Mouse (Mus musculus): ENCODE results near the gene Fmo4. TPM values are rescaled to one million over a fixed set of nuclear protein-coding genes. Genes with fewer than 3 reads are reported as not detected.

Gene Fmo4
- total and polyA plus RNA-seq, 3 experiments = 0.08 to 0.20 TPM; not detected in 1

DNA sequence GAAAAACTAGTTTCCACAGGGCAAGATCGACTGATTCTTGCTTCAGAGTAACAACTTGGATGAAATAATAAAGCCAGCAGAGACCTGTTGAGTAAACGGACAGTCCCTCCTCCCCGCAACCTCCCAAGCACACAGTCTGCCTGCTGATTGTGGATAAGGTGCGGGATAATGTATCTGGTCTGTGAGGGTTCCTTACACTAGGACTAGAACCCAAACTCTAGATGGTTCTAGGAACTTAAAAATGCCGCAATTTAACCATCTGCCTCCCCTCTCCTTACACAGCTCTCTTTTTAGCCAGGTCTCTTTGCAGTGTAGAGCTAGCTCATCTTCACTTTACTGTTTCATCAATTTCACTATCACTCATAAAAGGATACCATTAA is 18.8 kb upstream of the Fmo4 start:
- DNase-seq = no peak
- intact Hi-C loops (cut with DNase I) = no loop called here
- H3K36me3 ChIP-seq (ENCODE audit: control insufficient read depth, insufficient read depth, low read length) = peaks cover 7% of the 10 kb centered on the region
- no peak overlapping the region for H3K9ac ChIP-seq (ENCODE audit: low read depth, low read length)
- no peak overlapping the region for H3K4me3 ChIP-seq
- no peaks in the 10 kb centered on the region for H3K4me1 ChIP-seq (ENCODE audit: control insufficient read depth, insufficient read depth, low read length)
- TF ChIP-seq EP300 (IDR thresholded peaks at IDR 0.05; ENCODE audit: insufficient read depth, low read depth, low read length) (no peak), POLR2A (IDR thresholded peaks at IDR 0.05; ENCODE audit: insufficient read depth, low read depth, low read length) (no peak), CTCF (IDR thresholded peaks at IDR 0.05) (no peak)
- WGBS = 72% methylated on average over 5 of the region's 5 CpGs
- no peaks in the 10 kb centered on the region for H3K79me2 ChIP-seq (replicated peaks; ENCODE audit: control insufficient read depth, insufficient read depth, low read length)
- H3K27me3 ChIP-seq (ENCODE audit: control insufficient read depth, insufficient read depth, low read length) = no peaks in the 10 kb centered on the region
- H3K27ac ChIP-seq = no peak overlapping the region

DNA sequence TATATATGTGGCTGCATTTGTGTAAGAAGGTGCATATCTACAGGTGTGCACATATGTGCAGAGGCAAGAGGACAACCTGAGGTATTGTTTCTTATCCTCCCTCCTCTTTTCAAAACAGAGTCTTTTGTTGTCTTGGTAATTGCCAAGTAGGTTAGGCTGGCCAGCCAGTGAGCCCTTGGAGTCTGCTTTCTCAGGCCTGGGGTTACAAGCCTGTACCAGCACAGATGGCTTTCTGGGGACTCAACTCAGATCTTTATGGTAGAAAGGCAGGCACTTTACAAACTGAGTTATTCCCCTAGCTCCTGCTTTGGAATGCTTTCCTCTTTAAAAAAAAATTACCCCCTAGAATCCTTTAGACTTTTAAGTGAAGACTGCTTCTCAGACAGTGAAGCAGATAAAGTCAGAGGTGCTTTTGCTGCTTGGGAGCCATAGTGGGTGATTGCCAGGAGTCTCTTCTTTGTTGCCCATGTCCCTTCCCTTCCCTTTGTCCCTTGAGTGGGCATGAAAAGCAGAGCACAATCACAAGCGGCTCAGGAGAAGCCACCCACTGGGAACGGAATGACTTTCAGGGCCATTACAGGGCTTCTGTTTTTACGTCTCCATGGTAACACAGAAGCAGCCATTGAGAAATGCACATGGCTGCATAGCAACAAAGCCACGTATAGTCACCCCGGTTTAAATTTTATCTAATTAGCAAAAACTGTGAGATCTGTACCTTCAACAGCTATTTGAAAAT is 18.2 kb upstream of the Fmo4 start:
- no peak for TF ChIP-seq CTCF (IDR thresholded peaks at IDR 0.05)
- no peak for TF ChIP-seq EP300 (IDR thresholded peaks at IDR 0.05; ENCODE audit: insufficient read depth, low read depth, low read length)
- TF ChIP-seq POLR2A (IDR thresholded peaks at IDR 0.05; ENCODE audit: insufficient read depth, low read depth, low read length) = no peak
- no peaks in the 10 kb centered on the region for H3K4me1 ChIP-seq (ENCODE audit: control insufficient read depth, insufficient read depth, low read length)
- 35% methylated on average over 5 of the region's 5 CpGs for WGBS

DNA sequence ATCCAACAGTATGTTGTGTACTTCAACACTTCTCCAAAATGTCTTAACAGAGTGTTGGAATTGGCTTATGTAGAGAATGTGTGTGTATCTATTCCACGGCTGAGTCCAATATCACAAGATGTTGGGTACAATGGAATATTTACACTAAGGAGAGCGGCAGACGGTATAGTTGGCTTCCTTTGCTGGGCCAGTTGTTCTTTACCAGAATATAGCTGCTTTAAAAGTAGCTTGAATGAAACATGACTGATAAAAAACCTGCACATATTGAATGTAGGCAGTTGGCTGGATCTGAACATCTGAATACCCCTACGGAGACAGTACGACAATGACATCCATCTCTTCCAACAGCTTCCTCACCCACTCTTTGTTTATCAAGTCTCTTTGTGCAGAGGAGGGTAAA is 5.5 kb upstream of the Fmo4 start:
- Histone ChIP-seq H3K4me1 (ENCODE audit: control insufficient read depth, insufficient read depth, low read length) (no peaks in the 10 kb centered on the region), H3K9ac (ENCODE audit: low read depth, low read length) (no peak overlapping the region), H3K27me3 (ENCODE audit: control insufficient read depth, insufficient read depth, low read length) (no peaks in the 10 kb centered on the region), H3K4me3 (no peak overlapping the region), H3K79me2 (replicated peaks; ENCODE audit: control insufficient read depth, insufficient read depth, low read length) (no peaks in the 10 kb centered on the region), H3K36me3 (ENCODE audit: control insufficient read depth, insufficient read depth, low read length) (no peaks in the 10 kb centered on the region), H3K27ac (no peak overlapping the region)
- DNase-seq = no peak
- TF ChIP-seq EP300 (IDR thresholded peaks at IDR 0.05; ENCODE audit: insufficient read depth, low read depth, low read length) (no peak), CTCF (IDR thresholded peaks at IDR 0.05) (no peak), POLR2A (IDR thresholded peaks at IDR 0.05; ENCODE audit: insufficient read depth, low read depth, low read length) (no peak)
- intact Hi-C loops (cut with DNase I) = loop anchor here (5.0 kb wide), 2 partner anchors 68 to 238 kb away; no protein-coding TSS in a partner anchor
- WGBS = 92% methylated on average over 5 of the region's 5 CpGs

More for the DNA sequence above, 18.2 kb upstream of the Fmo4 start:
- H3K4me3 ChIP-seq = no peak overlapping the region
- intact Hi-C loops (cut with DNase I) = no loop called here
- H3K79me2 ChIP-seq (replicated peaks; ENCODE audit: control insufficient read depth, insufficient read depth, low read length) = no peaks in the 10 kb centered on the region
- H3K36me3 ChIP-seq (ENCODE audit: control insufficient read depth, insufficient read depth, low read length) = peaks cover 7% of the 10 kb centered on the region
- no peaks in the 10 kb centered on the region for H3K27me3 ChIP-seq (ENCODE audit: control insufficient read depth, insufficient read depth, low read length)
- H3K9ac ChIP-seq (ENCODE audit: low read depth, low read length) = no peak overlapping the region
- DNase-seq = no peak
- H3K27ac ChIP-seq = no peak overlapping the region

DNA sequence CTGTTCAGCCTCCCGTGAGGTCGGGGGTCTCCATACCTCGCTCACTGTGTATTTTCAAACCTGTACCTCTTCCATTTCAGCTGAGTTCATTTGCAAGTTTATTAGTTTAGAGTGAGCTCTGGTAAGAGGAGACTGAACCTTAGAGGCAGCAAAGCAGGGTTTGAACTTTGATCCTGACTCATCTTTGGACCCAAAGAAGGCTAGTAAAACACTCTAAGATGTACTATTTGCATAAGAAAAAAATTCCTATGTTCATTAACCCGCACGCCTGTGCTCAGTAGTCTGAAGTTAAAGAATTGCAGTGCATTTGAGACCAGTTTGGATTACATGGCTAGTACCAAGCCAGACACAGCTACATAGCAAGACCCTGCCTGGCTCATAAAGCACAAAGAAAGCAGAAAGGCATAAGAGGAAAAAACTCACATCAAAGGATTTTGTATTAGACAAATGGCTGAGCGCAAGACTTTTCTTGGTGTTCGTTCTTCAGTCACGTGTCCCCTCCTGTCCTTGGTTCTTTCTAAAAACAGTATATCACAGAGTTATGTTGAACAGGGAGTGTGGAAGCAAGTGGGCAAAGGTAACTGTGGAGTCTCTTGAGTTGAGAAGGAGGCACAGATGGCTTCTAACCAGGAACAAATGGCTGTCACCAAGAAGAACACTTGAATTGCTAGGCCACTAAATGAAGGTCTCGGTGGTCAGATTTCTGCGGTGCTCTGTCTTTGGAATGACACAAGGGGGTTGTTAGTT is 1.8 kb upstream of the Fmo4 start:
- Histone ChIP-seq H3K27me3 (ENCODE audit: control insufficient read depth, insufficient read depth, low read length) (no peaks in the 10 kb centered on the region), H3K4me1 (ENCODE audit: control insufficient read depth, insufficient read depth, low read length) (no peaks in the 10 kb centered on the region), H3K9ac (ENCODE audit: low read depth, low read length) (no peak overlapping the region), H3K27ac (no peak overlapping the region), H3K36me3 (ENCODE audit: control insufficient read depth, insufficient read depth, low read length) (no peaks in the 10 kb centered on the region), H3K4me3 (no peak overlapping the region), H3K79me2 (replicated peaks; ENCODE audit: control insufficient read depth, insufficient read depth, low read length) (no peaks in the 10 kb centered on the region)
- 84% methylated on average over 10 of the region's 10 CpGs for WGBS
- TF ChIP-seq CTCF (IDR thresholded peaks at IDR 0.05) = no peak
- TF ChIP-seq POLR2A (IDR thresholded peaks at IDR 0.05; ENCODE audit: insufficient read depth, low read depth, low read length) = no peak
- TF ChIP-seq EP300 (IDR thresholded peaks at IDR 0.05; ENCODE audit: insufficient read depth, low read depth, low read length) = no peak
- no peak for DNase-seq
- intact Hi-C loops (cut with DNase I) = loop anchor here (5.0 kb wide), 2 partner anchors 72 to 242 kb away; no protein-coding TSS in a partner anchor

DNA sequence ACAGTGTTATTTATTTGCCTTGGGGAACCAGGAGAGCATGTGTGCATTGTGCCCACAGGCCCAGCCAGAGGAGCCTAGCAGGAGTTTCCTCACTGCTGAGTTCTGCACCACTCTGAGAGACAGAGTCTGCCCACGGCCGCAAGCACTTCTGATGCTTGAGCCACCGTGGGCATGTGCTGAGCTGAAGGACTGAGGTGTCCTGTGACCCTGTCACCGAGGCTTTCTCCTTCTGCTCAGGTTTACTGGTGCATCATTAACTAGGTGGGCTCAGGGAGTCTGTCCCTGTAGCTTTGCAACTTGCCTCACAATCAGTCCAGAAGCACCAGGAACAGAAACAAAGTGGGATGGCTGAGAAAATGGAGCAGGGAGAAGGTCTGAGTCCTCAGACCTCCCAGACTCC is 1.2 kb upstream of the Fmo4 start:
- intact Hi-C loops (cut with DNase I) = loop anchor here (5.0 kb wide), 4 partner anchors 72 to 257 kb away; partner anchors contain the start of gene Fmo2
- H3K4me3 ChIP-seq = no peak overlapping the region
- no peak for TF ChIP-seq EP300 (IDR thresholded peaks at IDR 0.05; ENCODE audit: insufficient read depth, low read depth, low read length)

More for the DNA sequence above, 1.2 kb upstream of the Fmo4 start:
- Histone ChIP-seq H3K27me3 (ENCODE audit: control insufficient read depth, insufficient read depth, low read length) (no peaks in the 10 kb centered on the region), H3K4me1 (ENCODE audit: control insufficient read depth, insufficient read depth, low read length) (no peaks in the 10 kb centered on the region), H3K9ac (ENCODE audit: low read depth, low read length) (no peak overlapping the region), H3K27ac (no peak overlapping the region), H3K79me2 (replicated peaks; ENCODE audit: control insufficient read depth, insufficient read depth, low read length) (no peaks in the 10 kb centered on the region), H3K36me3 (ENCODE audit: control insufficient read depth, insufficient read depth, low read length) (no peaks in the 10 kb centered on the region)
- DNase-seq = no peak
- WGBS = 78% methylated on average over 4 of the region's 4 CpGs
